Mouse (Mus musculus): ENCODE results near the gene Arpc3. TPM values are rescaled to one million over a fixed set of nuclear protein-coding genes. Genes with fewer than 3 reads are reported as not detected.
"Not testable (repeated sequence)": the region's sequence is repeated elsewhere in the genome, so short reads cannot be mapped to it uniquely, and the experiment has no call there.

Arpc3 gene
- polyA plus RNA-seq, 1 experiment: 294 TPM

DNA sequence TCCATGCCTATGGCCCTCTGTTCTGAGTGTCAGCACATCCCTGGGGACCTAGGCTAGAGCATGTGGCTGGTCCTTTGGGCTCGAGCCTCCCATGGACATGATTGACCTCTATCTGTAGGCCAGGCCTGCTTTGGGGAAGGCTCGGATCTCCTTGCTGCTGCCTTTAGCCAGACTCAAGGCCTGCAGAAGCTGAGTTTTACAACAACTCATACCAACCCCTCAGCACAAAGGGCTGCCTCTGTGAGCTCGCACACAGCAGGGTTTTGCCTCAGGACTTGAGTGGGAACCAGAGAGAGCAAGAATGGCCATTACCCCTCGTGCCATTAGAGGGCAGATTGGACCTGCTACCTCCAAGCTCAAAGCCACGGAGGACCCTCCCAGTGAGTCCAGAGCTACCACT is 57.2 kb downstream of the Arpc3 start:
- H3K4me1 ChIP-seq (ENCODE audit: control insufficient read depth, insufficient read depth, low read length): peaks cover 3% of the 10 kb centered on the region
- TF ChIP-seq POLR2A (IDR thresholded peaks at IDR 0.05; ENCODE audit: extremely low read depth, insufficient read depth, low read length) (no peak), CTCF (IDR thresholded peaks at IDR 0.05; ENCODE audit: extremely low read depth, insufficient read depth, low read length) (no peak)
- no peak overlapping the region for H3K27ac ChIP-seq (ENCODE audit: insufficient read depth, low read length)
- no peak overlapping the region for H3K4me3 ChIP-seq (ENCODE audit: insufficient read depth, low read length)

DNA sequence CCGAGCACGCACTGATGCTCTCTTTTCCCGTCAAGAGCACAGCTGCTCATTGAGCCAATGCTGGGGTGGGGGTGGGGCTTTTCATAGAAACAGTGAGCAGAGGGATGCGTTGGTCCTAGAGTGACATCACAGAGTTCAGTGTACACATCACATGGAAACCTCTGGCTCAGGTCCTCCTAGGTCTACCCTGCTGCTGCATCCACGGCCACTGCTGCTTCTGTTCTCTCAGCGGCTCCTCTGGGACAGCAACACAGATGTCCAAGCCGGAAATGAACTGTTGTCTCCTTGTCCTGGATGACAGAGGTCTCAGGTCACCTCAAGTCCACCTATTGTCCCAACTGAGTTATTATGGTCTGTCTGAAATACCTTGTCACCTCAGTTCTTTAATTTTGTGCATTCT is 58.3 kb downstream of the Arpc3 start:
- no peak for TF ChIP-seq CTCF (IDR thresholded peaks at IDR 0.05; ENCODE audit: extremely low read depth, insufficient read depth, low read length)
- no peak for TF ChIP-seq POLR2A (IDR thresholded peaks at IDR 0.05; ENCODE audit: extremely low read depth, insufficient read depth, low read length)
- H3K4me1 ChIP-seq (ENCODE audit: control insufficient read depth, insufficient read depth, low read length): peaks cover 3% of the 10 kb centered on the region
- H3K4me3 ChIP-seq (ENCODE audit: insufficient read depth, low read length): no peak overlapping the region
- no peak overlapping the region for H3K27ac ChIP-seq (ENCODE audit: insufficient read depth, low read length)

DNA sequence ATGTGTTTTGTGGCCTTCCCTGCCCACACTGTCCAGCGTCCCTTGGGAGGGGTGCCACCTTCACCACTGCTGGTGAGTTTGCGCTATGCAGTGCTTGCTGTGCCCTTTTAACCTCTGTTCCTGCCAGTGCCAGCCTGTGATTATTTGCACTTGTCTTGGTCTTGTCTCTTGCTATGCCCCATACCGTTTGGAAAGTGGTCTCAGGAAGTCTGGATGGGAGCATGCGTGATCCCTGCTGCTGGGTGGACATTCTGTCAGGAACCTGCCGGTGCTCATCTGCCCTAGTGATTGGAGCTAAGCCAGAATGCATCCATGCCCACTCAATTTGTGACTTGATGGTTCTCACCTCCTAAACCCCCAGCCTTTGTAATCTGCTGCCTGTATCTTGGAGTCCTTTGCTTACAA is 59.2 kb downstream of the Arpc3 start:
- TF ChIP-seq CTCF (IDR thresholded peaks at IDR 0.05; ENCODE audit: extremely low read depth, insufficient read depth, low read length) (no peak), POLR2A (IDR thresholded peaks at IDR 0.05; ENCODE audit: extremely low read depth, insufficient read depth, low read length) (0 out of 2 replicates have a peak, but pooled peaks have one; percentile 19)
- Histone ChIP-seq H3K27ac (ENCODE audit: insufficient read depth, low read length) (no peak overlapping the region), H3K4me3 (ENCODE audit: insufficient read depth, low read length) (no peak overlapping the region), H3K4me1 (ENCODE audit: control insufficient read depth, insufficient read depth, low read length) (peaks cover 3% of the 10 kb centered on the region)

DNA sequence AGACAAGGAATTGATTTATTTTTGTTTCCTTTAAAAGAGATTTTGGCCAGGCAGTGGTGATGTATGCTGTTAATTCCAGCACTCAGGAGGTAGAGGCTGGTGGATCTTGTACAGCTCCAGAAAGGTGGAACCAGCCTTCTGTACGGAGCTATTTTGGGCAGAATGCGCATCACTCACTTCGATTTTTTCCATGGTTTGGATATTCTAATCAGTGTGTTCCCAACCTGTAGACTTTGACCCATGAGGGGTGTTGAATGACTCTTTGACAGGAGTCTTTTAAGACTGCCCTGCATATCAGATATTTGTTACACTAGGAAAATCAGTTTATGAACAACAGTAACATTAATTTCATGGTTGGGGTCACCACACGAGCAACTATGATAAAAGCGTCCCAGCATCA is 59.6 kb downstream of the Arpc3 start:
- no peak overlapping the region for H3K27ac ChIP-seq (ENCODE audit: insufficient read depth, low read length)
- TF ChIP-seq CTCF (IDR thresholded peaks at IDR 0.05; ENCODE audit: extremely low read depth, insufficient read depth, low read length): no peak
- no peak for TF ChIP-seq POLR2A (IDR thresholded peaks at IDR 0.05; ENCODE audit: extremely low read depth, insufficient read depth, low read length)
- H3K4me3 ChIP-seq (ENCODE audit: insufficient read depth, low read length): no peak overlapping the region
- H3K4me1 ChIP-seq (ENCODE audit: control insufficient read depth, insufficient read depth, low read length): peaks cover 3% of the 10 kb centered on the region

DNA sequence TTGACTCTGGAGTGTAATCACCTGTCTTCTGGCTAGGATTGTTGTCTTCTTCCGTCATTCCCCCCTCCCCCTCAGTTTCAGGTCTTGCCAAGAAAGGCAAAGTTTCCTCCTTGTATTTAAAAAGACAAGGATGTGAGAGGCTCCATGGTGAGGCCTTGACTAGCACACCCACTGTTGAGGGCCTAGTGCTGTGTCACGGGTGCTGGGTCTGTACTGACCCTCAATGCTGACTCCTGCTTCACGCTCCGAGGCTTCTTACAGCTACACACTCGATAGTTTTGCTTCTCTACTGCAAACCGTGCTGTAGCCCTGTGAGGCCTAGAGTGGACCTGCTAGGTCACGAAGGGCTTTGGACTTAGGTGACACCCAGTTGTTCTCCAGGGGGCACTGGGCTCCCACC is 60.5 kb downstream of the Arpc3 start:
- peaks cover 3% of the 10 kb centered on the region for H3K4me1 ChIP-seq (ENCODE audit: control insufficient read depth, insufficient read depth, low read length)
- TF ChIP-seq POLR2A (IDR thresholded peaks at IDR 0.05; ENCODE audit: extremely low read depth, insufficient read depth, low read length): 0 out of 2 replicates have a peak, but pooled peaks have one; percentile 30
- TF ChIP-seq CTCF (IDR thresholded peaks at IDR 0.05; ENCODE audit: extremely low read depth, insufficient read depth, low read length): no peak
- H3K27ac ChIP-seq (ENCODE audit: insufficient read depth, low read length): peak overlapping the region; percentile 26; the same call in 1 of the 2 replicates
- no peak overlapping the region for H3K4me3 ChIP-seq (ENCODE audit: insufficient read depth, low read length)

DNA sequence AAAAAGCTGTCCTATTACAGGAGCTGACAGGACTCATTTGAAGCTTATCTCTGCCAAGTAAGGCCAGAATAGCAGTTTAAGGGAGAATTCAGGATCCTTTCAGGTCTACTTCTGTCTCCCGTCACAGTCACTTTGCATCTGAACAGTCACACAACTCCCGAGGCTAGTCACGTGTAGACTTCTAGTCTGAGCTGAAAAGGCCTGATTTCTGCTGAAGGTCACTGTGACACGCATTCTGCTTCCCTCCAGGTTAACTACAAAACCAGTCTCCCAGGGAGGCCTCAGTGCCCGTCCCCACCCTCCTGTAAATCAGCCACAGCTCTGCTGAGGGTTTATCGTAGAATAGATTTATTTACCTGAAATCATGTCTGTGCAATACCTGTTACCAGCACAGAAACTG is 61.5 kb downstream of the Arpc3 start:
- Histone ChIP-seq H3K4me1 (ENCODE audit: control insufficient read depth, insufficient read depth, low read length) (peaks cover 3% of the 10 kb centered on the region), H3K4me3 (ENCODE audit: insufficient read depth, low read length) (no peak overlapping the region), H3K27ac (ENCODE audit: insufficient read depth, low read length) (no peak overlapping the region)
- TF ChIP-seq POLR2A (IDR thresholded peaks at IDR 0.05; ENCODE audit: extremely low read depth, insufficient read depth, low read length) (no peak), CTCF (IDR thresholded peaks at IDR 0.05; ENCODE audit: extremely low read depth, insufficient read depth, low read length) (no peak)

DNA sequence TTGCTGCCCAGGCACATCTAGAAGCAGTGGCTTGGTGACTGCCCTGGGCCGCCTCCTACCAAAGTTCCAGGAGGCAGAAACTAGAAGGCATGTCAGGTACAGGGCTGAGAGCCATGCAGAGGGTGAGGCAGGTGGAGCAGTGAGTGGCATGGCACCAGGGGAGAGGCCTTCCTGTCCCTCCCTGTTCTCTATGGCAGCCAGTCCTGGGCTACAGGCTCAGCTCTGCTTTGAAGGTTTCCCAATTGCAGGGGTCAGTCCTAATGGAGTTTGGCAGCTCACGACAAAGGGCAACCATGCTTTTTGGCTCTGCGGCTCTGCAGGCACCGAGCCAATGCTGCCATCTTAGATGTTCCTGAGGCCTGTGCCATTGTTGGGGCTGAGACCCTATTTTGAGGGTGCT is 62.8 kb downstream of the Arpc3 start:
- TF ChIP-seq CTCF (IDR thresholded peaks at IDR 0.05; ENCODE audit: extremely low read depth, insufficient read depth, low read length): no peak
- Histone ChIP-seq H3K4me1 (ENCODE audit: control insufficient read depth, insufficient read depth, low read length) (peaks cover 3% of the 10 kb centered on the region), H3K27ac (ENCODE audit: insufficient read depth, low read length) (no peak overlapping the region), H3K4me3 (ENCODE audit: insufficient read depth, low read length) (no peak overlapping the region)

DNA sequence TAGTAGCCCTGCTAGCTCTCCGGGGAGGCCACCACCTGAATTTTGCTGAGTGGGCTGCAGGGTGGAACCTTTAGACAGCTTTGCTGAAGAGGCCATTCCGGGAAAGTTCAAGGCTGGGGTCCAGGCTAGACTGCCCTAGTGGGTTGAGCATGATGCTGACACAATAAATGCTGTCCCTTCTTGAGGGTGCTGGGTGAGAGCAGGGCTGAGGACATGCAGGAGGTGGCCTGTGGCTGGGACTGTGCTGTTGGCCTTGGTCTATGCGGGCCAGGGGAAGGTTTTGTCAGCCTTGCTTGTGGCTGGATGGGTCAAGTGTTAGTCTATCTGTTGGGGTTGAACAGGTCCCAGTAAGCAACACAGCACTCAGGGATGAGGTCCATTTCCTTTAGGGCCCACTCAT is 63.2 kb downstream of the Arpc3 start:
- TF ChIP-seq CTCF (IDR thresholded peaks at IDR 0.05; ENCODE audit: extremely low read depth, insufficient read depth, low read length) (no peak), POLR2A (IDR thresholded peaks at IDR 0.05; ENCODE audit: extremely low read depth, insufficient read depth, low read length) (no peak)
- H3K27ac ChIP-seq (ENCODE audit: insufficient read depth, low read length): no peak overlapping the region
- no peak overlapping the region for H3K4me3 ChIP-seq (ENCODE audit: insufficient read depth, low read length)

DNA sequence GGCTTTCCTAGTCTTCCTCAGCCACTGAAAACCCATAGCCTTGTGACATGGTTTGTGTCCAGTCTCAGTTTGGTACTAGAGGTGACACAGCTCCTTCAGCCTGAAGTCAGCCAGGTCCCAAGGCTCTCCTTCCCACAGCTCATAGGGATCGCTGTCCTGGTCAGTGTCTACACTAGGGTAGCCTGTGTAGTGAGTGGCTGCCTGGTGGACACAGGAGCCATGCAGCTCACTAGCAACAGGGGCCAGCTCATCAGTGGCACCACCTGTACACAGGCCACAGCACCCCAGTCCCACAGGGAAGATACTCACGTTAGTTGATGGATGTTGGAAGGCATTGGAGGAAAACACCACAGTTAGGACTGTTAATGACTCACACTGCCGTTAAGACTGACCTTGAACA is 63.9 kb downstream of the Arpc3 start:
- TF ChIP-seq CTCF (IDR thresholded peaks at IDR 0.05; ENCODE audit: extremely low read depth, insufficient read depth, low read length): no peak
- no peak for TF ChIP-seq POLR2A (IDR thresholded peaks at IDR 0.05; ENCODE audit: extremely low read depth, insufficient read depth, low read length)
- Histone ChIP-seq H3K27ac (ENCODE audit: insufficient read depth, low read length) (no peak overlapping the region), H3K4me1 (ENCODE audit: control insufficient read depth, insufficient read depth, low read length) (peaks cover 3% of the 10 kb centered on the region), H3K4me3 (ENCODE audit: insufficient read depth, low read length) (no peak overlapping the region)

More for the DNA sequence above, 63.2 kb downstream of the Arpc3 start:
- H3K4me1 ChIP-seq (ENCODE audit: control insufficient read depth, insufficient read depth, low read length): peaks cover 3% of the 10 kb centered on the region

DNA sequence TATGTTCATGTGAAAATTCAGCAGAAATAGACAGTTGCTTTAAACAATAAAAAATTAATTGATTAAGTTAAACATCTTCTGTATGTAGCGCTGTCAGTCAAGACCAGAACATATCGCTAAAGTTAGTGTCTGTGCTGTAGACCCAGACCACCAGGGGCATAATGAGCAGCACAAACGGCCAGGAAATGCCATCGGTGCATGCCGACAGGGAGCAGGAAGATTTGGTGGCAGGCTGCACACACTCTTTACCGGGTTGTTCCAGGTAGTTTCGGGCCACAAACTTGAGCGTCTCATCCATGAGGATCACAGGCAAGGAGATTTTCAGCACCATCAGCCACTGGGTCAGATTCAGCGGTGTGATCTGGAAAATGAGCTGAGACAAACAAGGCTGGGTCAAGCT is 65.4 kb downstream of the Arpc3 start:
- H3K4me3 ChIP-seq (ENCODE audit: insufficient read depth, low read length); H3K4me1 ChIP-seq (ENCODE audit: control insufficient read depth, insufficient read depth, low read length); H3K27ac ChIP-seq (ENCODE audit: insufficient read depth, low read length): not testable (repeated sequence)

DNA sequence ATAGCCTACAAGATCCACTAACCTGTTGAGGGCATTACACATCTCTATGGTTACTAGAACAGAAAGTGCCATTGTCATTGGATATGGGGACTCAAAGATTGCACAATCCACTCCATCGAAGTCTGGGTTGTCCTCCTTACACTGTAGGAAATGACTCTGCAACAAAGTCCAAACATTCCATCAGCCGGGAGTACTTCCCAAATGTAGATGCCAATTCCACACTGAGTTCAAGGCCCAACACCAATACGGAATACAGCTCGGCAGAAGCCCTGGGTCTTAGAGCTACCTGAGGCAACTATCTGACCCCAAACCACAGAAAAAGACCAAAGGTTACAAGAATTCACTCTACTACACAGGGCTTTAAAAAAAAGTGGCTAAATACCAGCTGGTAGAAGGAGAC is 66.4 kb downstream of the Arpc3 start:
- Histone ChIP-seq H3K4me1 (ENCODE audit: control insufficient read depth, insufficient read depth, low read length) (no peaks in the 10 kb centered on the region; the same call in 1 of the 2 replicates), H3K27ac (ENCODE audit: insufficient read depth, low read length) (no peak overlapping the region), H3K4me3 (ENCODE audit: insufficient read depth, low read length) (no peak overlapping the region)
- TF ChIP-seq CTCF (IDR thresholded peaks at IDR 0.05; ENCODE audit: extremely low read depth, insufficient read depth, low read length): no peak
- TF ChIP-seq POLR2A (IDR thresholded peaks at IDR 0.05; ENCODE audit: extremely low read depth, insufficient read depth, low read length): no peak

Data from cortical plate, adult 2 months (tissue).